Mouse (Mus musculus) heart, adult 10 weeks (tissue): ENCODE data around the gene Ube2dnl1. TPM values are rescaled to one million over a fixed set of nuclear protein-coding genes. Genes with fewer than 3 reads are reported as not detected.

Source experiments
- polyA plus RNA-seq: library from polyadenylated mRNA; stranded (reverse); fragments of 350-450 nt; fragmentation: Illumina TruSeq; extraction: RNeasy Lipid Tissue Mini Kit (QIAGEN cat#74804); gene quantifications from one replicate; pipeline ENCODE4 v1.2.3, GENCODE M21; 2014; ENCODE audit warnings: low read depth, low replicate concordance

Gene Ube2dnl1
- not detected for polyA plus RNA-seq

DNA sequence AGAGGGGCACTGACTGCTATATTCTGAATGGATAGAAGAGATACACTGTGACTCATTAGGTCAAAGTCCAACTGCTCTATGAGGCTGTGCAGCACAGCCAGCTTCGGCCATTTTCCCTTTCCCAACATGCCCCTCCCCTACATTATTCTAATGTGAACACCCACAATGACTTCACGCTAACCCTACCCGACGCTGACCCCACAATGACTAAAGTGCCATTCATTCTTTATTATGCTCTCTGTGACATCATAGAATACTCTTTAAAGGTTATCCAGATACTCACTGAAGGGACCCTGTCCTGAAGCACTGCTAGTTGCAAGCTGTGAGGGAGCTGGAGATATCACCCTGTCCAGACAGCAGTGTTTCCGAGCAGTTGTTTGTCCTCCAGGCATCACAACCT, at the start of gene Ube2dnl1:
TSS of gene Ube2dnl1 (plus strand) at position 301 of the 400 bp plus-strand sequence.

DNA sequence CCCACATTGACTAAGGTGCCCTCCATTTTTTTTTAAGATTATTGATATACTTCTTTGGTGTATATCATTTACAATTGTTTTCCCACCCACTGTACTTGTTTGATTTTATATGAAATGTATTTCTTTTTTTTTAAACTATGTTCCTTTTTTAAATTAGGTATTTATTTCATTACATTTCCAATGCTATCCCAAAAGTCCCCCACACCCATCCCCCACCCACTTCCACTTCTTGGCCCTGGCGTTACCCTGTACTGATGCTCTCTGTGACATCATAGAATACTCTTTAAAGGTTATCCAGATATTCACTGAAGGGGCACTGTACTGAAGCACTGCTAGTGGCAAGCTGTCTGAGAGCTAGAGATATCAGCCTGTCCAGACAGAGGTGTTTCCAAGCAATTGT, 2.5 kb downstream of the Ube2dnl1 start, which contains the start of gene Ube2dnl2:
TSS of gene Ube2dnl2 (plus strand) at position 301 of the 400 bp plus-strand sequence.

Other genes starting within 250 kb of the Ube2dnl1 start
- not detected for gene Ube2dnl2, start 2.6 kb downstream of the Ube2dnl1 start, polyA plus RNA-seq